Mouse (Mus musculus): ENCODE results near the gene Gm27021.

Gene Gm27021

GRCm38 (mm10) chr8:120598579-120598978 lies 69.3 kb downstream of the Gm27021 start:
- no peak for DNase-seq

- DNase-seq, result peak in 1 of 2 experiments; percentile 64
Observed at GRCm38 (mm10) chr8:120595963-120596362, 71.9 kb downstream of the Gm27021 start.

GRCm38 (mm10) chr8:120594571-120594970 lies 73.3 kb downstream of the Gm27021 start:
- no peak for DNase-seq

- DNase-seq, result no peak
Observed at GRCm38 (mm10) chr8:120591587-120592292, 76.1 kb downstream of the Gm27021 start.

- DNase-seq, result no peak
Observed at GRCm38 (mm10) chr8:120589921-120590320, 78.0 kb downstream of the Gm27021 start.

- peak; percentile 98 for DNase-seq
Observed at GRCm38 (mm10) chr8:120588908-120589771, 78.7 kb downstream of the Gm27021 start, which contains the start of gene Gins2. Gins2 (minus strand) TSS chr8:120589304.

GRCm38 (mm10) chr8:120585521-120585920 lies 82.4 kb downstream of the Gm27021 start:
- peak in 1 of 2 experiments; percentile 2 for DNase-seq

- DNase-seq, result no peak
Observed at GRCm38 (mm10) chr8:120581811-120582210, 86.1 kb downstream of the Gm27021 start.

- no peak for DNase-seq
Observed at GRCm38 (mm10) chr8:120581329-120581728, 86.5 kb downstream of the Gm27021 start.

GRCm38 (mm10) chr8:120580336-120581000 lies 87.4 kb downstream of the Gm27021 start:
- no peak for DNase-seq

- DNase-seq, result no peak
Observed at GRCm38 (mm10) chr8:120577821-120578220, 90.1 kb downstream of the Gm27021 start.

GRCm38 (mm10) chr8:120575801-120576200 lies 92.1 kb downstream of the Gm27021 start:
- DNase-seq, result no peak

GRCm38 (mm10) chr8:120574941-120575340 lies 92.9 kb downstream of the Gm27021 start:
- DNase-seq, result no peak

GRCm38 (mm10) chr8:120573866-120574265 lies 94.0 kb downstream of the Gm27021 start:
- no peak for DNase-seq

GRCm38 (mm10) chr8:120572534-120572933 lies 95.3 kb downstream of the Gm27021 start:
- peak; percentile 71 to 72 for DNase-seq

GRCm38 (mm10) chr8:120571561-120571960 lies 96.3 kb downstream of the Gm27021 start:
- DNase-seq, result no peak

GRCm38 (mm10) chr8:120569939-120570715 lies 97.8 kb downstream of the Gm27021 start:
- peak; percentile 52 to 80 for DNase-seq

- no peak for DNase-seq
Observed at GRCm38 (mm10) chr8:120569123-120569522, 98.8 kb downstream of the Gm27021 start.

- DNase-seq, result no peak
Observed at GRCm38 (mm10) chr8:120568164-120568798, 99.6 kb downstream of the Gm27021 start.

GRCm38 (mm10) chr8:120567731-120568130 lies 100.1 kb downstream of the Gm27021 start:
- DNase-seq, result no peak

GRCm38 (mm10) chr8:120566681-120567080 lies 101.2 kb downstream of the Gm27021 start:
- no peak for DNase-seq
